Mouse (Mus musculus) layer of hippocampus, adult 2 months (tissue): ENCODE measurements at regions not wholly inside any gene's neighbourhood (a gene's known extent, or its start where the extent isn't known, plus 50 kb on each side); places are given as distances from the start of the nearest gene placed in this dataset.

Experiments
- DNase-seq, 2 experiments: peaks; one replicate each; pipeline ENCODE4 v3.0.0; 2022; ENCODE audit warnings: low spot score in 2 of 2
- H3K27ac ChIP-seq: fragments of 200-600 bp; 2 replicates; pipeline ENCODE4 v1.8.1; 2022
- H3K4me3 ChIP-seq: fragments of 200-600 bp; 2 replicates; pipeline ENCODE4 v1.8.1; 2022; ENCODE audit warnings: mild to moderate bottlenecking
- CTCF ChIP-seq: fragments of 200-600 bp; conservative IDR thresholded peaks from 2 replicates; pipeline ENCODE4 v1.8.1; 2022; ENCODE audit warnings: antibody characterized with exemption, mild to moderate bottlenecking, moderate library complexity

GRCm38 (mm10) chr3:46343508-46343907, 104.5 kb downstream of the Pabpc4l start:
- no peak for TF ChIP-seq CTCF
- H3K27ac ChIP-seq = no peak overlapping the region
- no peak overlapping the region for H3K4me3 ChIP-seq
- no peak for DNase-seq

GRCm38 (mm10) chr3:46340648-46341280, 107.3 kb downstream of the Pabpc4l start:
- Histone ChIP-seq H3K27ac (no peak overlapping the region), H3K4me3 (no peak overlapping the region)
- no peak for TF ChIP-seq CTCF
- DNase-seq = no peak

GRCm38 (mm10) chr3:46334519-46334918, 113.5 kb downstream of the Pabpc4l start:
- no peak for TF ChIP-seq CTCF
- DNase-seq = no peak

GRCm38 (mm10) chr3:46324925-46325324, 123.1 kb downstream of the Pabpc4l start:
- Histone ChIP-seq H3K4me3 (no peak overlapping the region), H3K27ac (no peak overlapping the region)
- DNase-seq = no peak
- no peak for TF ChIP-seq CTCF

More at GRCm38 (mm10) chr3:46334519-46334918, 113.5 kb downstream of the Pabpc4l start:
- Histone ChIP-seq H3K4me3 (no peak overlapping the region), H3K27ac (peak overlapping the region; percentile 28; the same call in 1 of the 2 replicates)
